Mouse (Mus musculus) ES-Bruce4 (cell line): Measurements from ENCODE around the gene Rora. TPM values are rescaled to one million over a fixed set of nuclear protein-coding genes. Genes with fewer than 3 reads are reported as not detected.

Experiments
- H3K27ac ChIP-seq: 2 replicates; pipeline ENCODE4 v1.5.1; 2012; ENCODE audit warnings: low read length, inconsistent platforms; ENCODE audit not compliant: insufficient read depth
- H3K27me3 ChIP-seq: 2 replicates; pipeline ENCODE4 v1.6.1; 2012; ENCODE audit warnings: mild to moderate bottlenecking, low read length, inconsistent platforms; ENCODE audit not compliant: control insufficient read depth, poor library complexity, insufficient read depth, severe bottlenecking
- H3K36me3 ChIP-seq: 2 replicates; pipeline ENCODE4 v1.6.1; 2012; ENCODE audit warnings: inconsistent platforms, mild to moderate bottlenecking, low read length, moderate library complexity; ENCODE audit not compliant: control insufficient read depth, poor library complexity, insufficient read depth, severe bottlenecking
- H3K4me1 ChIP-seq: one replicate; pipeline ENCODE4 v1.8.1; 2011; ENCODE audit warnings: low read length; ENCODE audit not compliant: control insufficient read depth, insufficient read depth
- H3K4me3 ChIP-seq: 2 replicates; pipeline ENCODE4 v1.5.1; 2011; ENCODE audit warnings: low read depth, mild to moderate bottlenecking, low read length
- H3K9ac ChIP-seq: 2 replicates; pipeline ENCODE4 v1.6.1; 2012; ENCODE audit warnings: low read depth, mild to moderate bottlenecking, inconsistent platforms; ENCODE audit not compliant: poor library complexity, severe bottlenecking
- H3K9me3 ChIP-seq: replicated peaks from 2 replicates; pipeline ENCODE4 v1.6.1; 2012; ENCODE audit warnings: mild to moderate bottlenecking, low read length, inconsistent platforms; ENCODE audit not compliant: control insufficient read depth, poor library complexity, insufficient read depth, severe bottlenecking
- CTCF ChIP-seq: IDR thresholded peaks from one replicate; pipeline ENCODE4 v1.8.1; 2011; ENCODE audit warnings: low read depth, low read length
- EP300 ChIP-seq: IDR thresholded peaks from 2 replicates; pipeline ENCODE4 v1.6.1; 2011; ENCODE audit warnings: low read depth, low read length; ENCODE audit not compliant: insufficient read depth
- POLR2A ChIP-seq: IDR thresholded peaks from one replicate; pipeline ENCODE4 v1.8.1; 2011; ENCODE audit warnings: low read length; ENCODE audit not compliant: insufficient read depth
- polyA plus RNA-seq: library from polyadenylated mRNA; stranded (reverse); fragments of >200 nt; gene quantifications from 2 replicates; pipeline ENCODE4 v1.2.4, GENCODE M21; 2011; ENCODE audit warnings: low read depth; ENCODE audit not compliant: missing spikeins, insufficient read depth, insufficient read length

The Rora gene
- polyA plus RNA-seq, 1 experiment: 3.6 TPM

- Histone ChIP-seq H3K4me3 (no peak overlapping the region), H3K36me3 (no peaks in the 10 kb centered on the region), H3K27ac (no peak overlapping the region), H3K9me3 (no peaks in the 10 kb centered on the region), H3K9ac (no peak overlapping the region), H3K4me1 (no peaks in the 10 kb centered on the region), H3K27me3 (no peaks in the 10 kb centered on the region)
- TF ChIP-seq POLR2A: no peak
These were observed 538.9 kb downstream of the Rora start for GRCm38 (mm10) chr9:69192446-69192845.

DNA sequence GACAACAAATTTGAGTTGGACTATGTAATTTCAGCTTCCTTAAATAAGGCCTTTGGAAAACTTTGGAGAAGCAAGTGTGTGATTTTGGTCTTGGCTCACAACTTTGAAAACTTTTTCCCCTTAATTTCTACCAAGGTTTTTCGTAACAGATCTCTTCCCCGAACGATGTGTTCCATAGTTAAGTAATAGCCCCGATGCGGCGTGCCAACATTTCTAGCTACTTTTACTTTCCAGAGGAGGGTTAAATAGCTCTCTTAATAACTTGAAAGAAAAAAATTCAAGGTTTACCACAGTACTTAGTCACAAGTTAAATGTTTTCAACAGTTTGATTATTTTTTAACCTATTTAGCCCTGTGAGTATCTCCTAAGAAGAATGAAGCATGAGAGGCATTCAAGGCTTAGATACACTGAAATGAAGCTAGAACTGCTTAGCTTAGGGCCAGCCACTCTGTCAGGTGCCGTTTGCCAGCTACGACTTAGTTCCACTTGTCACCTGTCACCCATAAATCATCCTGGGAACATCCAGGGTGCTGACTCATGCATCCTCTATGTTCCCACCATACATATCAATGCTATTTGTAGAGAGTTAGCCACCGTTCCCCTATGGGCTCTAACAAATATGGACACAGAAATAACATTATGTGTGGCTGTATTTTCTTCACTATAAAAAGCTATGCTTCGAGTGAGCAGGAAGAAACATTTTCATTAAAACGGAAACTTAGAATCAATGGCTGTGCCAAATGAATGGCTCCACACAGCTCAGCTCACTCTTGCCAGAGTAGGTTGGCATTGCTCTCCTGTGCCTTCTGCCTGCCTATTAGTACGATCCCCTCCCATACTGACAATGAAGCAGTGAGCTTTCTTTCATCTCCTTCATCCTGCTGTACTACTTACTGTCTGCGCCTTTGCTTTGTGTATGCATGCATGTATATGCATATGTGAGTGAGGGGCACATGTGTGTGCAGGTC is 541.3 kb downstream of the Rora start:
- H3K4me1 ChIP-seq: no peaks in the 10 kb centered on the region
- H3K9me3 ChIP-seq: no peaks in the 10 kb centered on the region
- no peaks in the 10 kb centered on the region for H3K27me3 ChIP-seq
- no peak overlapping the region for H3K27ac ChIP-seq
- H3K9ac ChIP-seq: no peak overlapping the region
- no peaks in the 10 kb centered on the region for H3K36me3 ChIP-seq
- no peak overlapping the region for H3K4me3 ChIP-seq
- TF ChIP-seq POLR2A (no peak), CTCF (no peak), EP300 (no peak)

DNA sequence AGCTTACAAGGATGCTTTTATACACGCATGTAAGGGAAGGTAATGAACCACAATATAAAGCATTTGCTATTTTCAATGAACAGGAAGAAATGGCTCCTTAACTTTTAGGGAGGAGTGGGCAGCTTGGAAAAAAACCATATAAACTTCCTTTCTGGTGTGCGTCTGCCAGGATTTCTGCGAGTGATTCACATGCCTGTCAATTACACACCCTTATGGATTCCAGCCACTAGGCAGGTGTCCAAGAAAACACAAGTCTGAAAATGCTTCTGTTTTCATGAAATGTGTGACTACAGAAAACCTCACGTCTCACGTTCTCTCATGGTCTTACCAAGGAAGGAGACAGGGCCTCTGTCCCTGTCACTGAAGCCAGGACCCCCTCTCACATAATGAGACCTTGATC is 560.2 kb downstream of the Rora start:
- no peaks in the 10 kb centered on the region for H3K4me1 ChIP-seq
- H3K36me3 ChIP-seq: no peaks in the 10 kb centered on the region
- H3K4me3 ChIP-seq: no peak overlapping the region
- no peaks in the 10 kb centered on the region for H3K27me3 ChIP-seq
- no peak overlapping the region for H3K9ac ChIP-seq
- no peaks in the 10 kb centered on the region for H3K9me3 ChIP-seq
- no peak for TF ChIP-seq POLR2A
- no peak for TF ChIP-seq CTCF
- no peak for TF ChIP-seq EP300
- H3K27ac ChIP-seq: no peak overlapping the region

- no peak overlapping the region for H3K4me3 ChIP-seq
- no peak overlapping the region for H3K9ac ChIP-seq
- no peaks in the 10 kb centered on the region for H3K27me3 ChIP-seq
- TF ChIP-seq CTCF: no peak
- no peak for TF ChIP-seq EP300
- TF ChIP-seq POLR2A: no peak
- H3K9me3 ChIP-seq: no peaks in the 10 kb centered on the region
- H3K27ac ChIP-seq: no peak overlapping the region
- H3K4me1 ChIP-seq: no peaks in the 10 kb centered on the region
- no peaks in the 10 kb centered on the region for H3K36me3 ChIP-seq
These were observed 571.3 kb downstream of the Rora start for GRCm38 (mm10) chr9:69224841-69225240.

DNA sequence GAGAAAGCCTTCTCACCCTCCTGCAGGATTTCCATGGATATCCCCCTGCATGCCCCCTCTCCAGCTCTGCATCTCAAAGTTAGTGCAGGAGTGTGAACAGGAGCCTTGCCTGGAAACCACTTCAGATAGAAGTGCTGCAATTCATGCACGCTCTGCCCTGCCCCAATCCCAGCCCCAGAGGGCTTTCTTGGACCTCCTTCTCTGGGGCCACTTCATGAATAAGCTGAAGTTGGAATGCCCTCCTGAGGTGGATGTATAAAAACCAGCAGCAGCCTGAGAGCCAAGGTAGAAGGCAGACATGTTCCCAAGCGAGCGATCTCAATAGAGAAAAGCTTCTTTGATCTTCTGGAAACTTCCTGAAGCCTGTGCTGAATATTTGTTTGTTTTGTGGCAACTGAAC is 572.8 kb downstream of the Rora start:
- Histone ChIP-seq H3K9me3 (no peaks in the 10 kb centered on the region), H3K36me3 (no peaks in the 10 kb centered on the region), H3K27ac (no peak overlapping the region), H3K4me3 (no peak overlapping the region), H3K9ac (no peak overlapping the region), H3K4me1 (no peaks in the 10 kb centered on the region), H3K27me3 (no peaks in the 10 kb centered on the region)
- TF ChIP-seq POLR2A (no peak), CTCF (no peak), EP300 (no peak)

GRCm38 (mm10) chr9:69227806-69228205 is 574.2 kb downstream of the Rora start:
- TF ChIP-seq CTCF (no peak), POLR2A (no peak), EP300 (no peak)
- Histone ChIP-seq H3K9ac (no peak overlapping the region), H3K36me3 (no peaks in the 10 kb centered on the region), H3K27me3 (no peaks in the 10 kb centered on the region), H3K4me3 (no peak overlapping the region), H3K27ac (no peak overlapping the region), H3K9me3 (no peaks in the 10 kb centered on the region), H3K4me1 (no peaks in the 10 kb centered on the region)
